Mouse (Mus musculus): ENCODE data around the gene Drc1.

Drc1 gene

DNA sequence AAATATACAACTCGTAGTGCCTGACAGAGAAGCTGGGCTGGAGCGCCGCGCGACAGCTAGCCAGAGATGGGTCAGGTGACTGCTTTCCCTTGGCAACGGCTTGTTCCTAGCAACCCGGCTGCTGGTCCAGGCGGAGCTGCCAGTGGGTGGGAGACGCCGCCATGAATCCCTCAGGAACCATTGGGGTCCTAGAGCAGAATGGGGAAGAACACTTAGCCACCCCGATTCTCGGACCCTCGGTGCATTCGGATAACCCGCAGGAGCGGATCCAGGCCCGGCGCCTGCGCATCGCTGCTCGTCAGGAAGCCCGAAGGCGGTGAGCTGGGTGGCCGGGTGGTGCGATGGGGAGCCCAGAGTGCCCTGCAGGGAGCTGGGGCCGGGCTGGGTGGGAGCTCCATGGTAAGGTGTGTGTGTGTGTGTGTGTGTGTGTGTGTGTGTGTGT is at the start of gene Drc1:
TSS of gene Drc1 (plus strand) at position 98 of the 442 bp plus-strand sequence.
- DNase-seq (ENCODE audit: low spot score in 2 of 2): peak in 1 of 2 experiments; percentile 11

DNA sequence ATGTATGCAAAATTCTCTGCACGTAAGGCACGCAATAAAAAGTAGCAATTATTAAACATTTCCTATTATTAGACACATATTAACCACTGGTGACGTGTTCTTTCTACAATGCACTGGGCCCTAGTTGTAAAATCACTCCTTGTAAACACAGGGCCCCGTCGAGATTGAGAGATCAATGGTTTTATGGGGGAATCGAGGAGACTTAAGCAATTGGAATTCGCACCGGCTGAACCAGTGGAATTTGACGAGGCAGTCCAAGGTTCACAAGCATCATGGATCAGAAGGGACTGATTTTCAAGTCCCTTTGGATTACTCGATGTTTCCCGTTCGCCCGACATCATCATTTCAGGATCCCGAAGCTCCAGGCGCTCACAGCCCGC is 49.3 kb upstream of the Drc1 start:
- no peak for DNase-seq (ENCODE audit: low spot score in 2 of 2)

DNA sequence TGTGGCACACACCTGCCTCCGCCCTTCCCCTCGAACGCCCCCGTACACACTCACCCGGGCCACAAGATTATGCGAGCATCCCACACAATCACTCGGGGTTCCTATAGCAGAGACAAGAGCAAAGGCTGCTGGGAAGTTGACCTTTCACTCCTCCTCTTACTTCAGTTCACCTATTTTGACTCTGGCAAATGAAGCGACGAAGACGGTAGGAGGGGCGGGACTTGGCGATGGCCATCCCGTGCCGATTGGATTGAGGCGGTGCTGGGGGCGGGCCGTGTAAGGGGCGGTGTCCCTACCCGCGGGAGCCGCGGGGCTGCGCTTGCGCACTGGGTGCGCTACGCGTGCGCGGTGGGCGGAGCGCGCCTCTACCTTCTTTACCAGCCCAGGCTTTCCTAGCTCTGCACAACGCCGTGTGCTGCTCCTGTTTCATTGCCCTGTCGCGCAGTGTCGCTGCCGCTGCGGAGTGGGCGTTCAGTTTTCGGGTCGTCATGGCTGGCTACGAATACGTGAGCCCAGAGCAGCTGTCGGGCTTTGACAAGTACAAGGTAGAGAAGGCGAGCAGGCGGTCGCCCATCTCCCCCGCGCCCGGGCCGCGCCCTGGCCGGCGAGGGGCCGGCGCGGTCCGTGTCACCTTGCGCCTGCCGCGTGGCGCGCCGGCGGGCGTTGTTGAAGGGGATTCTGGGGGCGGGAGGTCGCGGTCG is 48.8 kb upstream of the Drc1 start, which contains the start of gene Selenoi:
TSS of gene Selenoi (plus strand) at position 311 of the 701 bp plus-strand sequence.
- peak; percentile 98 to 99 for DNase-seq (ENCODE audit: low spot score in 2 of 2)

DNA sequence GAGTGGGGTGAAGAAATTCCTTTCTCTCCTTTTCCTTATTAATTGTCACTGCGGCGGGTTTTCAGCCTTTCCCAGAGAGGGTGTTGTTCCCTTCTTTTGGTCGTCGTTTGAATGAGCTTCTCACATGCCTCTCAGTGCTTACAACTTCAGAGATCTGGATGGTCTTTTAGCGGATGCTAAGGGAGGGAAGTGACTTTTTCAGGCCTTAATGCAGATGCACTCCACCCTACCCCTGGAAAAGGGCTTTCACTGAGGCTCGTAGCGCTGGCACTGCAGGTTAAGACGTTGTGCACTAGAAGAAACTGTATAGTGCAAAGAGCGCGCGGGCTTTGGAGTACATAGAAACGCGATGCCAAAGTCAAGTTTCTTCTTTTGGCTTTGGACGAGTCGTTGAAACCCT is 48.1 kb upstream of the Drc1 start:
- no peak for DNase-seq (ENCODE audit: low spot score in 2 of 2)

DNA sequence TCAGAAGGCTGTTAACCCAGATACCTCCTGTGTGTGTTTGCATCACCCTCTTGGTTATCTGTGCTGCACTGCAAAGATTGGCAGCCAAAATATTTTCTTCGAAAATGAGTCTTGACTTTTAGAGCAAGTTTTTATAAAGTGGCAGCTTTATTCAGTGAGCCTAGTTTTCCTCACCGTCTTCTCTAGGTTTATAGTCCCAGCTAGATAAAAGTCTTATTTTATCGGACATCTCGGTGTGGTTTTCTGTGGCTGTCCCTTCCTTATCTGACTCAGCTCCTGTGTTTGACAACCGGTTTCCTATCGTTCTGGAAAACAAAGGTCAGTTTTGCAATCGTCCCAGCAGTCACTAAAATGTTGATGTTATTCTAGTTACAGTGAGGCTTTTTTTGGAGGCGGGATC is 47.2 kb upstream of the Drc1 start:
- DNase-seq (ENCODE audit: low spot score in 2 of 2): no peak

DNA sequence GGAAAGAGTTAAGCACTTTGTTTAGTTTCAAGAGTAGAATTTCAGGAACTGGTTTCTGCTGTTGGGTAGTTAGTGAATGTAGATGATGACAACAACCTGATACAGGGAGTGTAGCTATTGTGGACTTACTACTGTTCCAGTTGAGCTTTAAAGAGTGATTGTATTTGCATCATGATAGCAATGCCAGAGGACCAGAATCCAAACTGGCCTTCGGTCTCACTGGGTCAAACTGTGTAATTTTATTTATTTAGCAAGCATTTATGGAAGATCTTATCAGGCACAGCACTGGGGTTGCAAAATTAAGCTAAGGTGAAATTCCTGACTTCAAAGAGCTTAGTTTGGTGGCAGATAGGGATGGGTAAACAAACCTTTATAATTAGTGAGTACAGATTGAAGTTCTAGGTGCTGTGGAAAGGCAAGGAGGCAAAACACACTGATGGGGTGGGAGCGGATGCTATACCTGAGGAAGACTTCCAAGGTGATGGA is 45.5 kb upstream of the Drc1 start:
- no peak for DNase-seq (ENCODE audit: low spot score in 2 of 2)

DNA sequence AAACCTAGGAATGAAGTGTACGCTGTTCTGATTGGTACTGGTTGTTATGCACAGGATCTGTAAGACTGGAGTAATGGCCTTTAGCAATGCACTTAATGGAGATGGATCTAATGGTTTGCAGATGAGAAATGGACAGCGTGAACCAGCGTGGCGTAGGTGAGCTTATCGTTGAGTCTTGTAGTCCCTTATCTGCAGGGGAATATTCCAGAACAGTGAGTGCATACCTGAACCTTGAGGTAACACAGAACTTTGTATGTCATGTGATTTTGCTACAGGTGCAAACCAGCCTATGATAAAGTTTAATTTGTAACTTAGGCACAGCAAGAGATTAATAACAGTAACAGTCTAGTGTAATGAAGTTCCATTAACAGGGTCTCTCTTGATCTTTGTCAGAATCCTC is 42.7 kb upstream of the Drc1 start:
- DNase-seq (ENCODE audit: low spot score in 2 of 2): no peak

DNA sequence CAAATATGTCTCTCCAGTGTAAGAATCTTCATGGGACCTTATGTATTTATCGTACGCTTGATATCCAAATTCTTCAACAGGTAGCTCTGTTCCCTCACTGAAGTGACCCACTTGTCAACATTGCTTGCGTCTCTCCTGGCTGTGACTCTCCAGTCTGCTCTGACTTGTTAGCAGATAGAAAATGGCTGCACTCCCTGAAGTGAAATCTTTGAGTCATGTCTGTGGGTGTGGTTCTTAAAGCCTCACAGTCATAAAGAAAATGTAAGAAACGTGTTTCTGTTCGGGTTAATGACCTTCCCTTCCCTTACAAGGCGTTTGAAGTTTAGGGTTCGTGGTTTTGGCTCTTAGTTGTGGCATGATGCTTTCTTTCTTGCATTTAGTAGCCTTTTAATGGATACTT is 40.6 kb upstream of the Drc1 start:
- DNase-seq (ENCODE audit: low spot score in 2 of 2): no peak

DNA sequence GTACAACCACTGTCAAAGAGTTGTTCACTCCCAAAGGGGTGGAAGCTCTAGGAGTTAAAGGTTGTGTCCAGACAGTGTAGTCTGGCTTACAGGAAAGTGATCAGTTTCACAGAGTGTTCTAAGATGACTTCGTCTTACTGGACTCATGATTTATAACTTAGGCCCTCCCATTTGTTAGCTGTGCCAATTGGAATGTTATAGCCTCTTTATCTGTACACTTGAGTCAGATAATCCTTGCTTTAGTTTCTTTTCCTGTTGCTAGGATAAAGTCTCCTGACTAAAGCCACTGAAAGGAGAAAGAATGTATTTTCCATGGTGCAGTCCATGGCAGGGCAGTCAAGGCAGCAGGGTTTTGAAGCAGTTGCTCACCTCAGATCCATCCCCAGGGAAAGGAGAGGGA is 38.8 kb upstream of the Drc1 start:
- DNase-seq (ENCODE audit: low spot score in 2 of 2): no peak

DNA sequence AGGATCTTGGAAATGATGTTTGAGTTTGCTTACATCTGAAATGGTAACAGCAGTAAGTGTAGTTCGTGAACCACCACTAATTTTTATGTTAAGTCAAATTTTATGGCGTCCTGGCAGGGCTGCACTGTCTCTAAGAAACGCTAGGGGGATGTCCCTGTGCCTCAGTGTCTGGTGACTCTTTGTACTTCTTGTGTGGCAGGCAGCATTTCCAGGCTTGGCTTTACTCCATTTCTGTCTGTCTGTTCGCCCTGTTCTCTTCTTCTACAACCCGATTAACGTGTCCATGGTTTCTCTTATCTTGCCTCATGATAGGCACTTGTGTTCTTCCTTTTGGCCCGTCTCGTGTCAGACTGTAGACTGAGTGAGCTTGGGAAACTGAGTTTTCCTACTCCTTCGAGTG is 37.4 kb upstream of the Drc1 start:
- no peak for DNase-seq (ENCODE audit: low spot score in 2 of 2)

DNA sequence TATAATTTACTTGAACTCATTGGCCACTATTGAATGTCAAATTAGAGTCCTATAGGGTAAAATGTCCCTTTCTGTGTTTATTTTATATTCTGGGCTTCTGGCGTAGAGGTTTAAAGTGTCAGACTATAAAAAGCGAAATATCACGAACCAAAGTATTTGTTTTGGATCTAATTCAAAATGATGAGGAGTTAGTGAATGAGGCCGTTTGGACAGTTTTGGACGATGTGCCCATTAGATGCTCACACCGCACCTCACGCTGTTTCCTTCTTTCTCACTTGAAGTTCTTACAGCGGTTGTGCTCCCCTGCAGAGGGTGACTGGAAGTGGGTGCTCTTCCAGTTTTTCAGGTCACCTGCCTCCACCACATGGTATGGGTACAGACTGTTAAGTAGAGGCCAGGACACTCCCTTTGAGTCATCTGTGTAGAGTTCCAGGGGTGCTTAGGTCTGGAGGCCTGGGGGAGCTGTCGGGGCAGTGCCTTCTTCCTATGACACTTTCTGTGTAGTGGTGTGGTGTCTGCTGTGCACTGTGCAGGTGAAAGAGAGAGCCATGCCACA is 35.2 kb upstream of the Drc1 start:
- DNase-seq (ENCODE audit: low spot score in 2 of 2): no peak

DNA sequence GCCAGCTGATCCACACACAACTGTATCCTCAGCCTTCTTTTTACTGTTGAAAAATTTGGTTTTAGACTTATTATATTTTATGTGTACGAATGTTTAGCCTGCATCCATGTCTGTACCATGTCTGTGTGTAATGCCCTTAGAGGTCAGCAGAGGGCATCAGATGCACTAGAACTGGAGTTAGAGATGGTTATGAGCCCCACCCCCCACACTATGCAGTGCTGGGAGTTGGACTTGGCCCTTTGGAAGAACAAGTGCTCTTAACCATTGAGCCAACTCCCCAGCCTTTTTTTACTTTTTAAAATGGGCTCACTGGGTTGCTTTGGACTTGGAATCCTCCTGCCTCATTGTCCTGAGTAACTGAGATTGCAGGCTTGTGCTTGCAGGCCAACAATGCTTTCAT is 33.5 kb upstream of the Drc1 start:
- no peak for DNase-seq (ENCODE audit: low spot score in 2 of 2)

DNA sequence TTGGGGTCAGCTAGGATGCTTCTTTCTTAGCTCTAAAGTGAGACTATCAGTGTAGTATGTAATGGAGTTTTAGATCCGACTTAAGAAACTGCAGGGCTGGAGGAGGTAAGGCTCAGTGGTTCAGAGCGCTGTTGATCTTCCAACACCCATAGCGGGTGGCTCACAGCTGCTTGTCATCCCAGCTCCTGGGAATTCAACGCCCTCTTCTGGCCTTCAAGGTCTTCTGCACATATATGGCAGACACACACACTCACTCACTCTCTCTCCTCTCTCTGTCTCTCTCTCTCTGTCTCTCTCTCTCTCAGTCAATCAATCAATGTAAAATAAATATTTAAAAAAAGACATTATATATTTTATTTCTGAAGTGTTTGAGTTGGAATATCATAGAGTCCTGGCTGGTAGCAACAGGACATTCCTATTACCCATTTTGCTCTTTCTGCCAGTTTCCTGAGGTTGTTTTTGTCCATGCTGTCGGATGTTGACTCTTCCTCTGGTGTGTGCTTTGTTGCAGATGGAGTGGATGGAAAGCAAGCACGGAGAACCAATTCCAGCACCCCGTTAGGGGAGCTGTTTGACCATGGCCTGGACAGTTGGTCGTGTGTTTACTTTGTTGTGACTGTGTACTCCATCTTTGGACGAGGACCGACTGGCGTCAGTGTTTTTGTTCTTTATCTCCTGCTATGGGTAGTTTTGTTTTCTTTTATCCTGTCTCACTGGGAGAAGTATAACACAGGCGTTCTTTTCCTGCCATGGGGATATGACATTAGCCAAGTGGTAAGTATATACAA is 25.4 kb upstream of the Drc1 start:
- no peak for DNase-seq (ENCODE audit: low spot score in 2 of 2)

DNA sequence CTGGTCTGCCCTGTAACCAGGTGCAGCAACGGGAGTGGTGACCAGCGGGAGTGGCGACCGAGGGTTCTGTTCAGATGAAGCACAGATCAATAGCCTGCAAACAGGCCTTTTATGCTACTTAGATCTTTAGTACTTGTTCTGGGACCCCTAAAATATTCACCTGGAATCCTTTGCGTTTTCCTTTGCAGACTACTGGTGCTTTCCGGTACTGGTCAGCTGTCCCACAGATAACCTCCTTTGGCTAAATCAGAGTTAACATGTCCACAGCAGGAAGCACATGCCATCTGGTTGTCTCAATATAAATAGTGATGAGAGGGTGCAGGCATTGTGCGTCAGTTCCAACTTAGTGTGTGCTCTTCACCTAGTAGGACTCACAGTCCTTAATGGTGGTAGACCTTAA is 22.4 kb upstream of the Drc1 start:
- DNase-seq (ENCODE audit: low spot score in 2 of 2): no peak

DNA sequence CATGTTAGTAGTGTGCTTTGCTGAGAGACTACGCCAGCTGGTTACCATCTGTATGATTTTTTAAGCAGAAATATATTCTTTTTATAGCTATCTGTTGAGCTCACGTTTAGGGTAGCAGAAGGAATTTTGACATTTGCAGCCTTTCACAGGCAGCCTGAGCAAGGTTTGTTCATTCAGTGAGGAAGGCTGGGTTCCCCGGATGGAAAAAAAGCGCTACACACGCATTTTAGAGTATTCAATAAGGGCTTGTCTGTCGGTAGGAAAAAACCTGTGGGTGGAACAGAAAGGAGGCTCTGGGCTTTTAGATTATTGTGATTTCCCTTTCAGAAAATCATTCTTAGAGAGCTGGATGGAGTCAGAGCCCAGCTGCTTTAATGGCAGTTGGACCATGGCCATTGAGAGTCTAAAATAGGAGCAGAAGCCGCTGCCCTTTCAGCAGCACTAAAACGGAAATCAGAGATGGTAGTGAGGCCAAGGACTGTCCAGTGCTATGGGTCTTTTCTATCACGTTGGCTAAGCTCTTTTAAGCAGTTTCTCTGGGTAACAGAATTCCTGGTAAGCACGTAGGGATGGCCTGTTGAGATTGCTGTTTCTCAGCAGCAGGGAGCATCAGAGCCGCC is 10.5 kb upstream of the Drc1 start:
- peak; percentile 11 to 26 for DNase-seq (ENCODE audit: low spot score in 2 of 2)

DNA sequence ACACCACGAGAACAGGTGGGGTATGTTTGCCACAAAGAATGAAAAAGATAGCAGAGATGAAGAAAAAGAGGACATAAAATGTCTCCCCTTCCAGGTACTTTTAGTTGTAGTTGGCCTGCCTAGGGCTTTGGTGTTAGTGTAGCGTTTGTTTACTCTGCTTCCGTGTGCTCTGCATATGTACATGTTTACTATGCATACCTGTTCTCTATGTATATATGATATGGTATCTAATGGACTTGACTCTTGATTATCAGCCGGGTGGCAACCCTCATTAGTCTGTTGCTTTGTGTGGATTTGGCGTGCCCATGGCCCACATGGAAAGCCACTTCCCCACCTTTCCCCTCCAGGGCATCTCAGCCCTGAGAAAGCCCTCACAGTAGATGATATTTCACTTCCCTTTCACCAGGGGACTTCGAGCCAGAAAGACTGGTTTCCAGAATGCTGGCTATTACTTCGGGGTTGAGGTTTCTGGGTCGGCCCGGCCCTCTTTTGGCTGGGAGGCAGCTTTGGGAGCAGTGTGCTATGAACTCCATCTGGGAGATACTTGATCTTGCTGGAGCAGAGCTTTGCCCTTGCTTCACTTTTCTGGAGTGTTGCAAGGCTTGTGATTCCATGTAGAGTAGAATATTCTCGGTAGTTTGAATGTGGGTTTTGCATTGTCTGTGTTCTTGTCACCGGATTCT is 9.4 kb upstream of the Drc1 start:
- peak; percentile 20 to 31 for DNase-seq (ENCODE audit: low spot score in 2 of 2)

DNA sequence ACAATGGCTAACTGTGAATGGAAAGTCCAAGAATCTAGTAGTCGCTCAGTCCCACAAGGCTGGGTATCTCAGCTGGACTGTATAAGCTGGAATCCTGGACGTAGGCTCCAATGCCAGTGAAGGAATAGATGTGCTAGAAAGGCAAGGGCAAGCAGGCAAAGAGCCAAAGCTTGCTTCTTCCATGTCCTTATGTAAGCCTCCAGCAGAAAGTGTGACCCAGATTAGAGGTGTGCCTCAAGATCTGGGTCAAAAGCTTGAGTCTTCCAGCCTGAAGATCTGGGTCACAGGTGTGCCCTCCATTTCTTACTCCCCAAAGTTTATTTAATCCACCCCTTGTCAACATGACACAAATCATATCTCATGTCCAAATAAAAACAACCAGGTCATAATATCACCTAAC is 4.8 kb upstream of the Drc1 start:
- no peak for DNase-seq (ENCODE audit: low spot score in 2 of 2)

DNA sequence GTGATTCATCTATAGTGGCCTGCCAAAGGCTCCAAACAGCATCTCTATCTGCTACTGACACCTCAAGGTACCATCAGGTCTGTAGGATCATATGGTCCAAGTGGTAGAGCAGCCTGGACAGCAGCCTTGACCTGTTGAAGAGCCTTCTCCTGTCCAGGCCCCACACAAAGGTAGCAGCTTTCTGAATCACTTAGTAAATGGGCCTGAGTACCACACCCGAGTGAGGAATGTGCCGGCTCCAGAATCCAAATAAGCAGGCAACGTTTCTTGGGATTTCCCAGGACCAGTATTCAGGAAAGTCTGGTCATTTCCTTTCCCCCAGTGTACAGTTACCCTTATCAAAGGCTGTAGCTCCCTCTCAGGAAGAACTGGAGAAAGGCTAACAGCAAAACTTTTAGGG is 2.2 kb upstream of the Drc1 start:
- no peak for DNase-seq (ENCODE audit: low spot score in 2 of 2)

DNA sequence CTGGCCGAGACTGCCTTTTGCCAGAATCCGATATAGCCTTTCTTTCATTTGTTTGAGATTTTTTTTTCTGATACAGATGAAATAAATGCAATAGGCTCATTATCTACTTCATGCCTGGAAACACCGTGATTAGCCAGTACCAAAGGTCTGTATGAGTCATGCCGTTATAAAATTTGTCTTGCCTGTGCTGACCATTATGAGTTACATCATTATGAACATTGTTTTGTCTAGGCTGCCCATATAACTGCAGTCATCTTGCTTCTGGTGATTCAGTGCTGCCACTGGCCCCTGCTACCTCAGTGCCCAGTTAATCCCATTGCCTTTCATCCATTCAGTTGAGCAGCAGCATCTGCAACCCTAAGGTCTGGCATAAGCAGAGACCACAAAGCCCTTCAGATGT is 1.7 kb upstream of the Drc1 start:
- no peak for DNase-seq (ENCODE audit: low spot score in 2 of 2)

DNA sequence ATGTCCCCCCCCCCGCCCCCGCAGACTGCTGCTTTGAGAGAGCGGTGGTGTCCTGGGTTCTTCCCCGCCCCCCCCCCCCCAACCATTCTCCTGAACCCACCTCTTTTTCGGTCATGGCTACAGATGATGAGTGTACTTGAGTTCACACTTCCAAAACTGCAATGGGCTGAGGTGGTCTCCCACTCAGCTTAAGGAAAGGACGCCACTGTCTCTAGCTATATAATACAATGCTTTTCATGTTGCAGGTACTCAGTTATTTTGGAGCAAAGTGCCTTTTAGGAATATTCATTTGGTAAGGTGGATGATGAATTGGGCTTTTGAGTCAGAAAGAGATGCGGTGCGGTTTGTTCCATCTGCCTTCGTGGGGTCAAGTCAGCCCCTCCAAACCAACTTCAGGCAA is 324 bp upstream of the Drc1 start:
- no peak for DNase-seq (ENCODE audit: low spot score in 2 of 2)

DNA sequence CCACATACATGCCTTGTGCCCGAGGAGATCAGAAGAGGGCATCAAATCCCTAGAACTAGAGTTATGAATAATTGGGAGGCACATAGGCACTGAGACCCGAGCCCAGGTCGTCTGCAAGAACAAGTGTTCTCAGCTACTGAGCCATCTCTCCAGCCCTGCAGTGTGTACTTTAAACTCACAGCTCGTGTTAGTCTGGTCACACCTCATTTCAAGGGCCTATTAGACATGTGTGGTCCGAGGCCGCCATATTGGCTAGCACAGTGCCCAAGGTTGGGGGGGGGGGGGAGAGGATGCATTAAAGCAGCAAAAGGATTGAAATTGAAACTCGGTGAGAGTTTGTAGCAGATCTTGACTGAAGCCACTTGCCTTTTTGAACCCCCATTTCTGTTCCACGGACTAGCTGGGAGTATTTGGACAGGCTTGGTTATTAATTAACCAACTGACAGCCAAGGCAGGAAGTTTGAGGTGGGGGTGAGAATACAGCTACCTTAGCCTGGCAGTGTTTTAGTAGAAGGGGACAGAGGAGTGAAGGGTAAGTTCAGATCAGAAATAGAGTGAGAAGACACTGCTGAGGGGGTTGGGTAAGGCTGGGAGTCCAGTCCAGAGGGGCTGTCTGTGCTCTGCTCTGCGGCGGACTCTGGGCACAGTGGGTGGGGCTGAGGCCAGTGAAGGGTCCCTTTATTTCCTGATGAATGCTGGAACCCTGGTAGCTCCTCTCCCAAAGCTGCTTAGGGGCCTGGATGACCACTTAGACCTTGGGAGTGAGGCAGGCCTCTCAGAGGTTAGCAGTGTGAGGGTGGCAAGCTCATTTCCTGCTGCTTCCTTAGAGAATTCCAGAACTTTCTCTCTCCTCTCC is 5.0 kb downstream of the Drc1 start:
- DNase-seq (ENCODE audit: low spot score in 2 of 2): no peak

Measured in heart, adult 9 months (tissue).